Mouse (Mus musculus) inflammation-experienced regulatory T-cells, adult 16 weeks (primary cell): ENCODE measurements around the gene Snx10. TPM values are rescaled to one million over a fixed set of nuclear protein-coding genes. Genes with fewer than 3 reads are reported as not detected.

ENCODE experiments used
- polyA plus RNA-seq: library from polyadenylated mRNA; unstranded; fragments of 100-300 nt; shearing (Covaris generic); gene quantifications from one replicate; pipeline ENCODE4 v1.2.1, GENCODE M21; 2017

Gene Snx10
- polyA plus RNA-seq: 21.4 TPM

DNA sequence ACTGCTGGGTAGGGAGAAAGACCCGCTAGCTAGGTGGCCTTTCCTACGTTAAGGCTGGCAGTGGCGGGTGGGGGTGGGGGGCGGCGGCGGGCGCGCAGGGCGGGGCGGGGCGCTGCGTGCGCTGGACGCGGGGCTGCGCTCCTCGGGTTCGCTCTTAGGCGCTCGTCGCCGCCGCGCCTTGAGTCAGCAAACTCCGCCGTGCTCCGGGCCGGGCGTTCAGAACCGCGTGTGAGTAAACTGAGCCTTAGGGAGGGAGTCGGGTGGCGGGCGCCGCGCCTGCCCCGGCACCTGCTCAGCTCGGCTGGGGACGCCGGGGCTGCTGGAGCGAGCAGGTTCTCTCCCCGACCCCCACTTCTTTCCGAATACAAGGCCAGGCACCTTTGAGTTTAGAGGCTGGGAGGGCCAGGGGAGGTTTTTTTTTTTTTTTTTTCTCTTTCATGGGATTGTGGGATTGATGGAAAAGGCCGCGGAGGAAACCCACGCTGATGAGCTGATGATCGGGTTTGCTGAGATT is at the start of gene Snx10:
Snx10 (plus strand) TSS at position 95 of the 514 bp plus-strand sequence.

Other genes starting within 250 kb of the Snx10 start
- 0.51 TPM for gene Nfe2l3, start 91.2 kb upstream of the Snx10 start, polyA plus RNA-seq
- gene Hnrnpa2b1, start 54.0 kb upstream of the Snx10 start, polyA plus RNA-seq: 1,852 TPM
- 89.2 TPM for gene Cbx3, start 53.5 kb upstream of the Snx10 start, polyA plus RNA-seq